Mouse (Mus musculus) effector memory CD4-positive, alpha-beta T cell, adult 5 months (primary cell): ENCODE data around the gene Wap. TPM values are rescaled to one million over a fixed set of nuclear protein-coding genes. Genes with fewer than 3 reads are reported as not detected.

Experiments
- polyA plus RNA-seq: library from polyadenylated mRNA; unstranded; fragments of 100-300 nt; shearing (Covaris generic); gene quantifications from one replicate; pipeline ENCODE4 v1.2.1, GENCODE M21; 2017

The Wap gene
- polyA plus RNA-seq = not detected

GRCm38 (mm10) chr11:6638537-6638936 is at the start of gene Wap:
Gene Wap, minus strand, starts transcription at chr11:6638637.

GRCm38 (mm10) chr11:6658271-6658670 is 19.8 kb upstream of the Wap start, which contains the start of gene Ramp3:
Gene Ramp3, plus strand, starts transcription at chr11:6658521.

GRCm38 (mm10) chr11:6625478-6626387 is 12.7 kb downstream of the Wap start, which contains the start of gene Tbrg4:
Gene Tbrg4, minus strand, starts transcription at chr11:6626067.

GRCm38 (mm10) chr11:6605491-6606399 is 32.7 kb downstream of the Wap start, which contains the start of gene Nacad:
Gene Nacad, minus strand, starts transcription at chr11:6606053.

Other genes starting within 250 kb of the Wap start
- gene Zmiz2, start 249.6 kb downstream of the Wap start, polyA plus RNA-seq = 68.9 TPM
- gene Ppia, start 223.2 kb downstream of the Wap start, polyA plus RNA-seq = 3,883 TPM
- 146 TPM for gene H2afv, start 194.2 kb downstream of the Wap start, polyA plus RNA-seq
- 53.9 TPM for gene Purb, start 162.7 kb downstream of the Wap start, polyA plus RNA-seq
- 145 TPM for gene Myo1g, start 117.7 kb downstream of the Wap start, polyA plus RNA-seq
- 317 TPM for gene Ccm2, start 91.8 kb downstream of the Wap start, polyA plus RNA-seq
- 0.69 TPM for gene Nacad, start 32.6 kb downstream of the Wap start, polyA plus RNA-seq
- gene Tbrg4, start 12.6 kb downstream of the Wap start, polyA plus RNA-seq = 21.7 TPM
- gene Ramp3, start 19.9 kb upstream of the Wap start, polyA plus RNA-seq = 1,109 TPM
- gene Gm11983, start 199.0 kb upstream of the Wap start, polyA plus RNA-seq = not detected